Mouse (Mus musculus) small intestine, adult 2 months (tissue): ENCODE results near the gene Enho.

Source experiments
- CTCF ChIP-seq: fragments of 200-500 bp; IDR thresholded peaks from 2 replicates; pipeline ENCODE4 v1.5.1; 2012; ENCODE audit warnings: low read depth, mild to moderate bottlenecking, control low read depth, inconsistent platforms, low read length, moderate library complexity, mixed read lengths; ENCODE audit not compliant: insufficient replicate concordance, insufficient read length; ENCODE audit errors: extremely low read depth
- POLR2A ChIP-seq: fragments of 200-500 bp; IDR thresholded peaks from 2 replicates; pipeline ENCODE4 v1.6.1; 2012; ENCODE audit warnings: low read depth, mild to moderate bottlenecking, control low read depth, inconsistent platforms, low read length, moderate library complexity

DNA sequence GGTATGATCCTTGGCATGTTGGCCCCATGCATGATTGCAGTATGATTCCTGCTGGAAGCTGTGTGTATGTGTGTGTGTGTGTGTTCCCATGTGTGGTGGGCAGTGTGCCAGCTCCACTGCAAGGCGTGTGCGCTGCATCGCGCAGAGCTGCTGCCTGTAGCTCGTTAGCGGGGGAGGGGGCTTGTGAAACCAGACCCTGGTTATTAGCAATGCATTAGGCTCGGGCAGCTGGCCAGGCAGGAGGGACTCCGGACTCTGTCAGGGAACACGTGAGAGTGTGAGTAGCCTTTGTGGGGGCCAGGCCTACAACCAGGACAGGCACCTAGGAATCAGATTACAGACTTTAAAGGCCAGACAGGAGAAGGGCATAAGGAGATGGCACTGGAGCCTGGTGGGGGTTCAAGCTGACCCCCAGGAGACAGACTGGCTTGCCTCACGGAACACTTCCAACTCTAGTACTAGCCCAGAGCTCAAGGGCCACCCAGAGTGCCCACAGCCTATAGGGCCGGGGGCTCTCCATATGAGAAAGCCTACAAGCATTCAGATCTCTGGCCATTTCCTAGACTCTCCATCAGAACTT, 20.8 kb upstream of the Enho start:
- TF ChIP-seq CTCF (no peak), POLR2A (no peak)
